29 mouse cellular contexts compared by ENCODE assay signal in genomic region chr3:146142523-146142922, GRCm38 (mm10). TPM values are rescaled to one million over a fixed set of nuclear protein-coding genes. Genes with fewer than 3 reads are reported as not detected.
"Had no signal": no experiment of that assay in that cellular context is flagged by ENCODE, and none has a peak within 500 bp of the region (broad histone marks: within the 10 kb centered on the region; RNA-seq: fewer than 3 reads in every experiment).

No protein-coding gene starts in this region.

- H3K27ac ChIP-seq: kidney, embryonic 15.5 days; left cerebral cortex, adult 2 months; limb, embryonic 12.5 days; limb, embryonic 15.5 days; liver, embryonic 14.5 days; macrophage; midbrain, embryonic 12.5 days; neural tube, embryonic 13.5 days had no signal

- H3K9ac ChIP-seq: kidney, embryonic 15.5 days; limb, embryonic 12.5 days; limb, embryonic 15.5 days; liver, embryonic 14.5 days; liver, postnatal 0 days; lung, embryonic 14.5 days; midbrain, embryonic 12.5 days; neural tube, embryonic 13.5 days had no signal

- DNase-seq: kidney, adult 8-10 months; kidney, postnatal 10 days; kidney, postnatal 36 days; layer of hippocampus, postnatal 36 days; liver, postnatal 0 days; lung, embryonic 14.5 days; retina, postnatal 1 day; thymus, postnatal 25 days had no signal

- H3K27me3 ChIP-seq: kidney, embryonic 15.5 days; limb, embryonic 12.5 days; limb, embryonic 15.5 days; neural tube, embryonic 13.5 days had no signal

- H3K4me3 ChIP-seq: kidney, embryonic 15.5 days; left cerebral cortex, adult 2 months; limb, embryonic 12.5 days; limb, embryonic 15.5 days; megakaryocyte, embryonic 14.5 days; midbrain, embryonic 12.5 days; myocyte; neural tube, embryonic 13.5 days had no signal

- H3K36me3 ChIP-seq: kidney, embryonic 15.5 days; limb, embryonic 12.5 days; limb, embryonic 15.5 days; midbrain, embryonic 12.5 days; neural tube, embryonic 13.5 days had no signal

- H3K4me2 ChIP-seq: kidney, embryonic 15.5 days; limb, embryonic 12.5 days; limb, embryonic 15.5 days; liver, embryonic 11.5 days; lung, embryonic 14.5 days; midbrain, embryonic 12.5 days; neural tube, embryonic 13.5 days had no signal

- H3K9me3 ChIP-seq: kidney, embryonic 15.5 days; limb, embryonic 15.5 days; midbrain, embryonic 12.5 days had no signal

- ATAC-seq: intestine, postnatal 0 days; liver, postnatal 0 days; lung, postnatal 0 days had no signal

- H3K4me1 ChIP-seq: kidney, embryonic 15.5 days; limb, embryonic 12.5 days; limb, embryonic 15.5 days; midbrain, embryonic 12.5 days; neural tube, embryonic 13.5 days had no signal

RNA-seq across cellular contexts. Expression of gene Mcoln2, which starts 7.1 kb away (rescaled TPM):
- total RNA-seq: layer of hippocampus, postnatal 10 days; layer of hippocampus, postnatal 36 days; left cerebral cortex, adult 2 months; left cerebral cortex, postnatal 36 days had no signal
- polyA plus RNA-seq: myocyte had no signal

RNA-seq across cellular contexts. Expression of gene Mcoln3, which starts 25.3 kb away (rescaled TPM):
- total RNA-seq: layer of hippocampus, adult 8-10 months; layer of hippocampus, postnatal 10 days; layer of hippocampus, postnatal 36 days; left cerebral cortex, adult 2 months; left cerebral cortex, postnatal 10 days; left cerebral cortex, postnatal 36 days had no signal
- polyA plus RNA-seq: liver, postnatal 0 days; myocyte had no signal

RNA-seq across cellular contexts. Expression of gene Wdr63, which starts 34.6 kb away (rescaled TPM):
- total RNA-seq: monocyte, adult 5-6 weeks; neutrophil, adult 5-6 weeks had no signal
- polyA plus RNA-seq: limb, embryonic 12.5 days; limb, embryonic 15.5 days; lung, embryonic 14.5 days; small intestine, adult 2 months; spleen, adult 2 months had no signal
